In the genomic region with DNA sequence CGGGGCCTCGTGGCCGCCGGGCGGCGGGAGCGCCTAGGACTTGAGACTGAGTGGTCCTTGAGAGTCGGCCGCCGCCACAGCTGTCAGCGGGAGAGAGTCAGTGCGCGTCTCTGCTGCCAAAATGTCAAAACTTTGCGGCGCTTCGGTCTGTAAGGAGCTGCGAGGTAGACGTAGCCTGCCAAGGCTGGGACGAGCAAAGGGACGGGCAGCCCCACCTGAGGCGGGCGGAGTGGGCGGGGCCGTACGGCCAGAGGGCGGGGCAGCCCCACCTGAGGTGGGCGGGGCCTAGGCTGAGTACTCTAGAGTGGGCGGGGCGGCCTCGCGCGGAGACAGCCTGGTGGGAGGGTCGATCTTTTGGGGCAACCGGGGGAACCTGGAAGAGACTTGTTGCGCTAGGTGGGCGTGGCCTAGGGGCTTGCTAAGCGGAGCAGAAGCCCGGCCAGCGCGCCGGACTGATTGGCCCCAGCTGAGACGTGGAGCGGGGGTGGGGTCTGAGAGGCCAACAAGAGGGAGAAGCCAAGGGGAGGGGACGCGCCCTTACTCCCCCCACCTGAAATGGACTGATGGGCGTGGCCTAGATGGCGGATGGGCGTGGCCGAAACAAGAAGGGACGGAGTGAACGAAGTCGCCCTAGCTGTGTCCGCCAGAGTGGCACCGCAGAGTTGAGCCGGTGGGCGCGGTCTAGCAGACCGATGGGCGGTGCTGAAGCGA, we compare ENCODE assay signal across 8 mouse cellular contexts. TPM values are rescaled to one million over a fixed set of nuclear protein-coding genes. Genes with fewer than 3 reads are reported as not detected.
DNase-seq lines count a peak whose midpoint lies in the region; ATAC-seq and TF ChIP-seq lines count a peak whose summit lies in the region.

TSS of gene Baiap2l1 (minus strand) at position 232 of the 711 bp plus-strand sequence.

- peak within 1 kb of the TSS; percentile 81 for H3K27ac ChIP-seq in hindbrain, embryonic 10.5 days
- peak within 1 kb of the TSS; percentile 91 for H3K27ac ChIP-seq in lung, embryonic 16.5 days (ENCODE audit: low read length)

- H3K36me3 ChIP-seq in G1E (replicated peaks) = no peaks in the 10 kb centered on the region
- H3K36me3 ChIP-seq in hindbrain, embryonic 10.5 days = no peaks in the 10 kb centered on the region
- H3K36me3 ChIP-seq in lung, embryonic 16.5 days (ENCODE audit: control insufficient read depth, insufficient read depth, low read length) = no peaks in the 10 kb centered on the region

- no peaks in the 10 kb centered on the region for H3K4me1 ChIP-seq in G1E (ENCODE audit: insufficient read depth, low read depth, low read length)
- peaks cover 21% of the 10 kb centered on the region for H3K4me1 ChIP-seq in hindbrain, embryonic 10.5 days (replicated peaks)
- H3K4me1 ChIP-seq in lung, embryonic 16.5 days (replicated peaks; ENCODE audit: control insufficient read depth, insufficient read depth, low read length) = peaks cover 2% of the 10 kb centered on the region; the same call in 1 of the 2 replicates

- peak within 1 kb of the TSS; percentile 78 for H3K9ac ChIP-seq in lung, embryonic 16.5 days (ENCODE audit: low read length)

- no peak for DNase-seq in G1E (ENCODE audit: low spot score)
- peak; percentile 44 for DNase-seq in cerebellum, adult 9-11 months
- DNase-seq in hindbrain, embryonic 10.5 days (ENCODE audit: low spot score) = peak; percentile 94
- peak; percentile 72 for DNase-seq in layer of hippocampus, adult 9-11 months
- peak; percentile 72 for DNase-seq in ovary, postnatal 10 days (ENCODE audit: low spot score)
- peak; percentile 31 to 52 for DNase-seq in thymus, postnatal 10 days (ENCODE audit: low spot score in 2 of 2)

- peak within 1 kb of the TSS; percentile 22; the same call in 1 of the 2 replicates for H3K4me3 ChIP-seq in G1E (ENCODE audit: low read depth, low read length)
- H3K4me3 ChIP-seq in hindbrain, embryonic 10.5 days = peak within 1 kb of the TSS; percentile 71
- H3K4me3 ChIP-seq in lung, embryonic 16.5 days (ENCODE audit: low read length) = peak within 1 kb of the TSS; percentile 72

- H3K9me3 ChIP-seq in G1E (replicated peaks) = peaks cover 39% of the 10 kb centered on the region
- H3K9me3 ChIP-seq in hindbrain, embryonic 10.5 days = no peaks in the 10 kb centered on the region
- H3K9me3 ChIP-seq in lung, embryonic 16.5 days (ENCODE audit: control insufficient read depth, low read length) = no peaks in the 10 kb centered on the region

- H3K4me2 ChIP-seq in lung, embryonic 16.5 days (ENCODE audit: low read depth, low read length) = peak within 1 kb of the TSS; percentile 90

- under 1% methylated on average over 60 of the region's 60 CpGs for WGBS in hindbrain, embryonic 10.5 days
- under 1% methylated on average over 60 of the region's 60 CpGs for WGBS in lung, embryonic 16.5 days

- no peak for ATAC-seq in G1E (ENCODE audit: extremely low read depth, insufficient number of reproducible peaks, low FRiP score, poor library complexity, severe bottlenecking)
- peak; percentile 52; the same call in 1 of the 2 replicates for ATAC-seq in frontal cortex, adult (ENCODE audit: low TSS enrichment)
- peak; percentile 96 for ATAC-seq in lung, embryonic 16.5 days (ENCODE audit: low read depth)

- H3K27me3 ChIP-seq in G1E (ENCODE audit: insufficient read depth, low read length) = no peaks in the 10 kb centered on the region
- H3K27me3 ChIP-seq in hindbrain, embryonic 10.5 days (ENCODE audit: insufficient read depth, poor library complexity, severe bottlenecking) = peaks cover 30% of the 10 kb centered on the region
- H3K27me3 ChIP-seq in lung, embryonic 16.5 days (ENCODE audit: control insufficient read depth, insufficient read depth, low read depth, low read length) = peaks cover 4% of the 10 kb centered on the region; the same call in 1 of the 2 replicates

- TF ChIP-seq CTCF in G1E (IDR thresholded peaks at IDR 0.05; ENCODE audit: low read depth, low read length) = no peak

RNA-seq across cellular contexts. Expression of gene Baiap2l1, which starts in this region (rescaled TPM):
- total RNA-seq in G1E (2014; fragmentation: Nextera tagmentation) = not detected in 2 replicates
- 0.11 TPM in 1 of 2 replicates, not detected in the other for total RNA-seq in G1E (2017)
- polyA plus RNA-seq in G1E (2012) = not detected in 2 replicates
- 3.8 and 5.2 TPM in 2 replicates for polyA plus RNA-seq in hindbrain, embryonic 10.5 days (2016; fragmentation: Nextera tagmentation; extraction: Ambion mirVana)
- 12.2 and 12.3 TPM in 2 replicates for polyA plus RNA-seq in lung, embryonic 16.5 days (2015; fragmentation: Nextera tagmentation; extraction: Ambion mirVana)

Comparison
In these comparisons a context has a peak if more than half of its experiments do, and no peak if none do; other contexts are left out.
1. H3K4me3 ChIP-seq: peak in every context shown above with its lines; median percentile 72 in lung, embryonic 16.5 days; 71 in hindbrain, embryonic 10.5 days; 22 in G1E.